Mouse (Mus musculus) bone marrow macrophage, adult 2 months (primary cell): Measurements from ENCODE around the gene Pdx1. TPM values are rescaled to one million over a fixed set of nuclear protein-coding genes. Genes with fewer than 3 reads are reported as not detected.

Source experiments
- H3K27ac ChIP-seq: 2 replicates; pipeline ENCODE4 v1.5.1; 2012; ENCODE audit warnings: low read depth, low read length; ENCODE audit not compliant: insufficient read depth
- H3K4me1 ChIP-seq: 2 replicates; pipeline ENCODE4 v1.6.1; 2012; ENCODE audit warnings: low read length; ENCODE audit not compliant: control insufficient read depth, insufficient read depth
- H3K4me3 ChIP-seq: 2 replicates; pipeline ENCODE4 v1.5.1; 2012; ENCODE audit warnings: mild to moderate bottlenecking, low read length, moderate library complexity; ENCODE audit not compliant: insufficient read depth
- CTCF ChIP-seq: IDR thresholded peaks from 2 replicates; pipeline ENCODE4 v1.5.1; 2012; ENCODE audit warnings: low read depth, mild to moderate bottlenecking, low read length, moderate library complexity
- POLR2A ChIP-seq: IDR thresholded peaks from 2 replicates; pipeline ENCODE4 v1.6.1; 2012; ENCODE audit warnings: mild to moderate bottlenecking, low read depth, low read length, borderline replicate concordance
- polyA plus RNA-seq: library from polyadenylated mRNA; stranded (reverse); fragments of >200 nt; gene quantifications from 2 replicates; pipeline ENCODE4 v1.2.4, GENCODE M21; 2012; ENCODE audit not compliant: missing spikeins, insufficient read depth, insufficient read length

Pdx1 gene
- polyA plus RNA-seq, 1 experiment = not detected

DNA sequence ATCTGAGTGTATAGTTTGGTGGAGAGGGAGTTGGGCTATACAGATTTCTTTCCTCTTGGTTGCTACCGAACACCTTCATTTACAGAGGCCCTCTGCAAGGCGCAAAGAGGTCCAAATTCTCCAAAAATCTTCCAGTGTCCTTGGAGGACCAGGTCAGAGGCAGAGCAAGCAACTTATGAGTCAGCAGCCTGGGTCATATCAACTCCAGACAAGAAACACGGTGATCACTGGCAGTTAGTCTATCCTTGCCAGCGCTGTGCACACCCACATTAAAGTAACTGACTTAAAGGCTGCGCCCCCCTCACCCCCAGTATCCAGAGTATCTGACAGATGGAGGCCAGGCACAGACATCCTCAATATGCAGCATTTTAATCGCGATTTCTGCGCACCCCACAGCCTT is 1.0 kb upstream of the Pdx1 start:
- no peak for TF ChIP-seq CTCF
- TF ChIP-seq POLR2A = no peak
- H3K4me3 ChIP-seq = no peak overlapping the region
- H3K4me1 ChIP-seq = no peaks in the 10 kb centered on the region
- H3K27ac ChIP-seq = no peak overlapping the region

DNA sequence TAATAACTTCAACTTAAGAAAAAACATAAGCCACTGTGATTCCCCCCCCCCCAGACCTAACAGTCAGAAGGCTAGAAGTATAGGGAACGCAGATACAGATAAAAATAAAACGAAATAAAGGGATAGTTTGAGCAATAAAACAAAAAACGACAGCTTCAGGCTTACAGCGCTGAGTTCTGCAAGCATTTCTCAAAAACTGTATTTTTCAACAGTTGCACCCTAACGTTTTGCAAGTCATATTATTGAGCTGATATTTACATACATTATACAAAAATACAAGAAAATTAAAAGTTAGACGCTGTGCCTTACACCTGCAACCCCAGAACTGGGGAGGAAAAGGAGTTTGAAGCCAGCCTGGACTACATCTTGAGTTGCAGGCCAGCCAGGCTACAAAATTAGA is 388 bp upstream of the Pdx1 start:
- TF ChIP-seq POLR2A (no peak), CTCF (no peak)
- Histone ChIP-seq H3K4me3 (no peak overlapping the region), H3K27ac (no peak overlapping the region), H3K4me1 (no peaks in the 10 kb centered on the region)

DNA sequence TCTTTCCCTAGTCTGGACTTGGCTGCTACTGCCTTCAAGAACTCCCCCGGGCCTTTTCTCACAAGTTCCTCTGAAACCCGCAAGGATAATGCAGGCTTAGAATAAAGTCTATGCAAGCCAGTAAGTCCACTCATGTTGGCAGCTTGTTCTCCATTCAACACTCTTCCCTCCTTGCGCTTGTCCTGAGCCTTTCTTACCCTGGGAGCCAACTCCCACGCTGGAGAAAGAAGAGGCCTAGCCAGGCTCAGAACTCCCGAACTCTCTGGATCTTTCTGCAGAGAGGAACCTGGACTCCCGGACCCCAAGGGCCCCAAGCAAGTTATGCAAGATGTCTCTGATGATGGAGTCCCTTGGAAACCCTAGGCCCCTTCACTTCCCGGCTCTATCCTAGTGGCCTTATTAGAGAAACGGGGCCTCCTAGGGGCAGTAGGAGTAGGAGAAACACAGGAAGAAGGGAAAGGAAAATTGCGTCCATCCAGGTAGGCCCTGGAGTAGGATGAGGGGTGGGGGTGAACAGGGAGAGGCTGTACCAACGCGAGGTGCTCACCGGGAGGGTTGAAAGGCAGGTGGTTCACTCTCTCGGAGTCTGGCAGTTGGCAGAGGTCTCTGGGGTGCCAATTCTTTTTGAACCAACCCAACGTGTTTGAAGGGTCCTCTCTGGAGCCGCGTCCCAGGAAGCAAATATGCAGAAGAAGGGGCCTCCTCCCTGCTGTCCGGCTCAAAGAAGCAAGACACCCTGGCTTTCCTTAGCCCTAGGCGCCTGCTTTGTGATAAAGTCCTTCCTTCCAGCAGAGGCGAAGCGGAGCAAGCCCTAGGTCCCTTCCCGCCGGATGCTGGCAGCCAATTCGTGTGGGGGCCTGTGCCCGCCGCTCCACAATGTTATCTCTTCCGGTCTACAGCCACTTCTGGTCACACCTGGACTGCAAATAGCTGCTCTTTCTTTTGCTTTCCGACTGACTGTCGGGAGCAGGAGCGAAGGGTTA is 1.2 kb downstream of the Pdx1 start:
- Histone ChIP-seq H3K4me1 (no peaks in the 10 kb centered on the region), H3K27ac (no peak overlapping the region), H3K4me3 (no peak overlapping the region)
- no peak for TF ChIP-seq CTCF

DNA sequence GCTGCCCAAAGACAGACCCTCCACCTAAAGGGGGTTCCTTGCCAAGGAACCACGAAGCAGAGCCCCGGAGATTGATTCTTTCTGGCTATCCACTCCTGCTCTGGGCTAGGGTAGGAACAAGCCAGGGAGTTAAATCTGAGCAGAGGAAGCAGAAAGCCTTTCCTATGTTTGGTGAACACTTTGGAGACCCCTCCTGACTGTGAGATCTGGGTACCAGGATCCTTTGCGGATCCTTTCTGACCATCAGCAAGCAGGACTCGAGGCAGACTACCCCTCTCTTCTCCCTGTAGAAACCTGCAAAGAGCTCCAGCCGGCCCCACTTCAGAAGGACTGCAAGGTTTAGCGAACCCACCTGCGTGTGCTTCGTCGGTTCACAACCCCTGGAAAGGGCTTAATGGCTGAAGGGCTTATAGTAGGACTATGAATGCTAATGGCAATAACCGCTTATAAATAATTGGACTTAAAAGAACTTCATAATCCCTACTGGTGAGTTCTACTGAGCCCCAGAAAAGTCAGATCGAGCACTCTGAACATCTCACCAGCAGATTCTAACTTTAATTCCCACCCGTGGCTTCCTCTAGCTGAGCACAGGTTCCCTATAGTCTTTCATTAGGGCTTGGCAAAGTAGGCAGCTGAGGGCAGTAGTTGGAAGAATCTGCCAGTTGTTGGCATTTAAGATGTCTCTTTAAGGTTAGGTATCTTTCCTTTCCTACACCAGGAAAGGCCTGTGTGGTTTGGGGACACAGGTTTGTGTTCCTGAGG is 2.5 kb downstream of the Pdx1 start:
- no peak for TF ChIP-seq POLR2A
- no peaks in the 10 kb centered on the region for H3K4me1 ChIP-seq
- no peak overlapping the region for H3K27ac ChIP-seq
- H3K4me3 ChIP-seq = no peak overlapping the region

DNA sequence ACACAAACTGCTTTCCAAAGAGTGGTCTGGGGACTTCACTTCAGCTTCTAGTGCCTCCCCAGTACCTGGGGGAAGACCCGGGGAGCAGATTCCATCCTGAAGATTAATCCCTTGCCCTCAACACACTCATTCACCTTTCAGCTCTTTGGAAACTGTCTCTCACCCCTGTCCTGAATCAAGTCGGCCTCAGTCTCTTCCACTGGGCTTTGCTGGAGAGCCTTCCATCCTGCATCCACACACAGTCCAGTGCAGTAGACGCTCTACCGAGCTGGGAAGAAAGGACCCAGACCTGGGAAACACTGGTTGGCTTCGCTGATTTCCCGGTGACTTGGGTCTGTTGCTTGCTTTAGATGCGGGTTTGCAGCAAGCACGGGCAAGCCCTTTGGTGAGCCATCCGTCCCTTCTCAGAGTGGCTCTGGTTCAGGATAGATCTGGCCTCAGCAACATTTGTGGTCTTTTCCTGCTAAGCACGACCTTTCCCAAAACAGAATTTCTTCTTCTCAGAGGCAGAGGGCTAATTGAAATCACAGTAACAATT is 3.1 kb downstream of the Pdx1 start:
- Histone ChIP-seq H3K4me1 (no peaks in the 10 kb centered on the region), H3K4me3 (no peak overlapping the region)

DNA sequence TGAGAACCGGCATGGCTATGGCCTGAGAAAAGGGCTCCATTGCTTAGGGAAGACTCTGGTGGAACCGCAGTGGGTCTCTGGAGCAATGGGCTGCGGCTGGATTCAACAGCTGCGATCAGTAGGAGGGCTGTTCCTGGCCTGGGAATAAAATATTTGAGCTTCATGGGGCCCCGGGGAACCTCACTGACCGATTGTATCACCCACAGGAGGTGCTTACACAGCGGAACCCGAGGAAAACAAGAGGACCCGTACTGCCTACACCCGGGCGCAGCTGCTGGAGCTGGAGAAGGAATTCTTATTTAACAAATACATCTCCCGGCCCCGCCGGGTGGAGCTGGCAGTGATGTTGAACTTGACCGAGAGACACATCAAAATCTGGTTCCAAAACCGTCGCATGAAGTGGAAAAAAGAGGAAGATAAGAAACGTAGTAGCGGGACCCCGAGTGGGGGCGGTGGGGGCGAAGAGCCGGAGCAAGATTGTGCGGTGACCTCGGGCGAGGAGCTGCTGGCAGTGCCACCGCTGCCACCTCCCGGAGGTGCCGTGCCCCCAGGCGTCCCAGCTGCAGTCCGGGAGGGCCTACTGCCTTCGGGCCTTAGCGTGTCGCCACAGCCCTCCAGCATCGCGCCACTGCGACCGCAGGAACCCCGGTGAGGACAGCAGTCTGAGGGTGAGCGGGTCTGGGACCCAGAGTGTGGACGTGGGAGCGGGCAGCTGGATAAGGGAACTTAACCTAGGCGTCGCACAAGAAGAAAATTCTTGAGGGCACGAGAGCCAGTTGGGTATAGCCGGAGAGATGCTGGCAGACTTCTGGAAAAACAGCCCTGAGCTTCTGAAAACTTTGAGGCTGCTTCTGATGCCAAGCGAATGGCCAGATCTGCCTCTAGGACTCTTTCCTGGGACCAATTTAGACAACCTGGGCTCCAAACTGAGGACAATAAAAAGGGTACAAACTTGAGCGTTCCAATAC is 4.7 kb downstream of the Pdx1 start:
- TF ChIP-seq POLR2A (no peak), CTCF (no peak)
- no peak overlapping the region for H3K4me3 ChIP-seq

More for the DNA sequence above, 3.1 kb downstream of the Pdx1 start:
- H3K27ac ChIP-seq = no peak overlapping the region
- TF ChIP-seq CTCF = no peak
- TF ChIP-seq POLR2A = no peak

DNA sequence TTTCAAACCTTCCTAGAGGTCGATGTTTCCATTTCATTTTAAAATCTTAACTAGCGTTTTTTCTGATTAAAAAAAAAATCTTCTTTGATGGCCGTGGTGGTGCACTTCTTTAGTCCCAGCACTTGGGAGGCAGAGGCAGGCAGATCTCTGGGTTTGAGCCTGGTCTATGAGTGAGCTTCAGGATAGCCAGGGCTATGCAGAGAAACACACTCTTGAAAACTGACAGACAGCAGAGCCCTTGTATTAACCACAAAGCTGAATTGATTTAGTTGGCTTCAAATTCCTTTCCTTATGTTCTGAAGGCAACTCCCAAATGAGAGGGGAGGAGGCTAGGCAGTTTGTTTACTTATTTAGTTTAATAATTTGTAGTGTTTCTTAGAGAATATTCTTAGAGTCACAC is 6.0 kb downstream of the Pdx1 start:
- Histone ChIP-seq H3K4me1 (no peaks in the 10 kb centered on the region), H3K4me3 (no peak overlapping the region), H3K27ac (no peak overlapping the region)
- no peak for TF ChIP-seq CTCF
- TF ChIP-seq POLR2A = no peak

More for the DNA sequence above, 4.7 kb downstream of the Pdx1 start:
- Histone ChIP-seq H3K4me1 (no peaks in the 10 kb centered on the region), H3K27ac (no peak overlapping the region)

DNA sequence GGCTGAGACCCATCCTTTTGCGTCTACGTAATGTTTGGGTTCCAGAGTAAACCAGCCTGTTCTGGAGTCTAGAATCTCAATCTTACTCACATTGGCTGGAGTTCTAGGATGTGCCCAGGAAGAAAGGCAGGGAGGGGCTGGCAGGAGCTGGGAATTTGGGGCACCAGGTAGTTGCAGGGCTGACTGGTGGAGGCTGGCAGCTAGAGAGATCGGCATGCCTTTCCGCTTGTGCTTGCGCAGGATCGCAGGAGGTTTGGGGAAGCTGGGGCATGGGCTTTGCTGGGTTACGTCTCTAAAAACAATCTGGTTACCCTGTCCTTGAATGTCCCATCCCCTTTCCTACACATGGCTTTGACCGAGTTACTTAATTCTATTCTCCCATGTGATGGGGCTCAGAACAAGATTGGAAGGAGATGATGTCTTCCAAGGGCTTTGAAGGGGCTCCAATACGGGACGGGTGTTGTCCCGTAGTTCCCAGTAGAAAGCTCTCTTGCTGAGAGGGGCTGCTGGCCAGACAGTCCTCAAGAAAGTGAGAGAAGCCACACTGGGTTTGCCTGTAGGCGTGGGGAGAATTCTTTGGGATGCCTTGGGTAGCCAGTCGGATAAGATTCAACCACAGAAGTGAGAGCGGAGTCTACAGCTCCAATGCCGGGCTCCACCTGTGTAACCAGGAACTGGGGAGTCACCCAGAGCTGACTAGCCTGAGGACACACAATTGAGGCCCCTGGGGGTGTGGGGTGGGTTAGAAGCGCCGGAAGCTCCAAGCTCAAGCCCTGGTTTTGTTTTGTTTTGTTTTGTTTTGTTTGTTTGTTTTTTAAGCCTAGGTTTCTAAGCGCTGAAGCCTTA is 7.2 kb downstream of the Pdx1 start:
- no peaks in the 10 kb centered on the region for H3K4me1 ChIP-seq
- no peak for TF ChIP-seq CTCF
- no peak for TF ChIP-seq POLR2A
- H3K4me3 ChIP-seq = no peak overlapping the region
- H3K27ac ChIP-seq = no peak overlapping the region

DNA sequence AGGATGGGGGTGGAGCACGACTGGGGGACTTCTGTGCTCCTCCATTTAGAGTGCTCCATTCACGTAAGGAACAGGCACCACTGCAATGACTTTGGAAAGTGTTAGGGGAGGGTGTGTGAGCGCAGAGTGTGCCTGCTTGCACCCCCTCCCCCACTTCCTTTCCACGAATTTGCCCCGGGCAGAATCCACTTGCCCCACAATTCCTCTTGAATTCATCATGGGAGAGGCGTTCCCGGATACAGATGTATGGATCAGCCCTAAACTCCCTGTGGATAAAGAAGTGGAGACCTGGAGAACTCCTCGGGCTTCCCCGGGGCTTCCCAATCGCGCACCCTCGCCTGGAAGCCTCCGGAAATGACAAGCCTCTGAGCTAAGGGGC is 7.8 kb downstream of the Pdx1 start:
- Histone ChIP-seq H3K4me1 (no peaks in the 10 kb centered on the region), H3K4me3 (no peak overlapping the region), H3K27ac (no peak overlapping the region)
- no peak for TF ChIP-seq POLR2A
- TF ChIP-seq CTCF = no peak
